Mouse (Mus musculus) B cell, adult 2 months (primary cell): ENCODE measurements at regions not wholly inside any gene's neighbourhood (a gene's known extent, or its start where the extent isn't known, plus 50 kb on each side); places are given as distances from the start of the nearest gene placed in this dataset.

Source experiments
- DNase-seq, 2 experiments: peaks; one replicate each; pipeline ENCODE4 v3.0.0; 2022

DNA sequence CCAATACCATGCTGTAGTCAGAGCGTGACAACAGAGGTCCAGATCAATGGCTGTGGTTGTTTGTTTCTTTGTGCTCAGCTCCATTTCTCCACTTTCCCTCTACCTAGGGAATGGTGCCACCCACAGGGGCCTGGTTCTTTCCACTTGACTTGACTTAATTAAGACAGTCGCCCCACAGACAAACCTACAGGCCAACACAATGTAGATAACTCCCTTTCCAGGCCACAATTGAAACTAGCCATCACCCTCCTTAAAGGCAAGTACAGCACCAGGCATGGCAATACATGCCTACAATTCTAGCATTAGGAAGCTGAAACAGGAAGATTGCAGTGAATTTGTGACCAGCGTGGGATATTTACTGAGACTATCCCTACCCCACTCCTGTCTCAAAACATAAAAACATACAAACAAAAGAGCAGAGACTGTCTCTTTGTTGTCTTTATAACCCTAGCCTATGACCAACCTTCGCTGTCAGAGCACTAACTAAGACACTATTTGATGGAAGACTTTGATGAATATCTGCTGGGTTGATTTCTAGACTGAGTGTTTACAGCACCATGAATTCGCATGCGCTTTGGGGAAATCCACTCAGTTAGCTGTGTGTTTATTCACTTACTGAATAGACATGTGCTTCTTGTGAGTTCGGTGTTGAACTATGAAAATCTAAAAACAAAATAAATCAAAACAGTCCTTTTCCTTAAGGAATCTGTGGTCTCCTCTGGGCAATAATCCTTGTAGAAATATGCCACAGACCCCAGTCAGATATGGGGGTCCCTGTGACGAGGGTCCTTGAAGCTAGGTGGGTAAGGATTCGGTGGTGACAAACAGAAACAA, 116.7 kb upstream of the Cpm start:
- DNase-seq: no peak

DNA sequence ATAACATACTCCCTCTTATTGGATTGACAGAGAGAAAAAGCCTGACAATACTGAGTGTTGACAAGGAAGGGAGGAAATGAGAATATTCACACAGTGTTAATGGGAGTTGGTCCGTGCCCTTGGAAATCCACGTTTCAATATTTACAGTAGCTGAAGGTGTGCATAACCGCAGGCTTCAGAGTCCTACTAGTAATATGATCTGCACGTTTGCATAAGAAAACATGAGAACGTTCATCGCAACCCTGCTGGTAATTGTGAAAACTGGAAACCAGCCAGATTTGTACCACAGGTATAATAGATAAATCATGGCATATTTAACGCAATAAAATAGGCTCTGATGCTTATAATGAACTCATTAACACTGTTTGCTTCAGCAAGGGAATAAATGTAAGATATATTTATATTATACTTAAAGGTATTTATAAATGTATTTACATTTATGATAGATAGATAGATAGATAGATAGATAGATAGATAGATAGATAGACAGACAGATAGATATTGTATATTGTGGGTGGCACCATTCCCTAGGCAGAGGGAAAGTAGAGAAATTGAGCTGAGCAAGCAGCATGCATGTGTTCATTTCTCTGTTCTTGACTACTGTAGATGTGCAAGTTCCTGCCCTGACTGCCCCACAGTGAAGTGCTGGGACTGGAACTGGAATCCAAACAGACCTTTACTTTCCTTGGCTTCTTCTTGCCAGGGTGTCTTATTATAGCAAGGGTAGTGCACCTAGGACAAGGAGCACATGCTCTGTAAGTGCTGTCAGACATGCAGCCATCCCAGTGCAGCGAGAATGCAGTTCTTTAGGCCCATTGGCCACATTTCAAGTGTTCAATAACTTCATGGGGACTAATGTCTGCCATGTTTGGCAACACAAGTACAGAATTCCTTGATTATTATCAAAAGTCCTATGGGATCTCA, 117.6 kb upstream of the Cpm start:
- no peak for DNase-seq

DNA sequence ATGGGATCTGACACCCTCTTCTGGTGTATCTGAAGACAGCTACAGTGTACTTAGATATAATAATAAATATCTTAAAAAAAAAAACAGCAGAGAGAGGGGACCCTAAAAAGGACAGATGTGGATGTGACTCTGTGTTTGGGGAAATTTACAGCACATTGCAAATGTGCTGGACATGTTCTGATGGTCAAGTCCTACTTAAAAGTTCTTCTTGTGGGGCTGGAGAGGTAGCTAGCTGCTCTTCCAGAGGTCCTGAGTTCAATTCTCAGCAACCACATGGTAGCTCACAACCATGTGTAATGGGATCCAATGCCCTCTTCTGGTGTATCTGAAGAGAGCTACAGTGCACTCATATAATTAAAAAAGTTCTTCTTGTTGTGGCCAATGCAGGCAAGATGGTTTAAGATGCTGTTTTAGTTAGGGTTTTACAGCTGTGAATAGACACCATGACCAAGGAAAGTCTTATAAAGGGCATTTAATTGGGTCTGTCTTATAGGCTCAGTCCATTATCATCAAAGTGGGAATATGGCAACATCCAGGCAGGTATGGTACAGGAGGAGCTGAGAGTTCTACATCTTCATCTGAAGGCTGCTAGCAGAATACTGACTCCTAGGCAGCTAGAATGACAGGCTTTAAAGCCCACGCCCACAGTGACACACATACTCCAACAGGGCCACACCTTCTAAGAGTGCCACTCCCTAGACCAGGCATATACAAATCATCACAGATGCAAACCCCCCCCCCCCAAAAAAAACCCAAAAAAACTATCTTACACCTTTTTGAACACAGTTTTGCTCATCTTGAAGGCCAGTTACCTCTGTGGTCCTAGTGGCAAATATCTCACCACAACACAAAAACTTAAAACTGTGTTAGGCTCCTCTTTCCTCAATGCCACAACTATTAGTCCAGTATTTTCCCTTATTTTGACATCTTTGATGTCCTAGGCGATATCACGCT, 118.5 kb upstream of the Cpm start:
- DNase-seq: no peak

DNA sequence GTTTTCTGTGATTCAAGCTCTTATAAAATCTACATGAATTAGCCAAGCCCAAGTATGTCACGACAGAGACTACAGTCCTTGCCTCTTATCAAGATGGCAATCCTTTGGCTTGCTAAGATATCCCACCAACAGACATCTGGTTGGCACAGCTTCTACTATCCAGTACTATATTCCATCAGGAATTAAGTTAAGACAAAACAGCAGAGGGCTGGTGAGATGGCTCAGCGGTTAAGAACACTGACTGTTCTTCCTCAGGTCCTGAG, 119.1 kb upstream of the Cpm start:
- no peak for DNase-seq

DNA sequence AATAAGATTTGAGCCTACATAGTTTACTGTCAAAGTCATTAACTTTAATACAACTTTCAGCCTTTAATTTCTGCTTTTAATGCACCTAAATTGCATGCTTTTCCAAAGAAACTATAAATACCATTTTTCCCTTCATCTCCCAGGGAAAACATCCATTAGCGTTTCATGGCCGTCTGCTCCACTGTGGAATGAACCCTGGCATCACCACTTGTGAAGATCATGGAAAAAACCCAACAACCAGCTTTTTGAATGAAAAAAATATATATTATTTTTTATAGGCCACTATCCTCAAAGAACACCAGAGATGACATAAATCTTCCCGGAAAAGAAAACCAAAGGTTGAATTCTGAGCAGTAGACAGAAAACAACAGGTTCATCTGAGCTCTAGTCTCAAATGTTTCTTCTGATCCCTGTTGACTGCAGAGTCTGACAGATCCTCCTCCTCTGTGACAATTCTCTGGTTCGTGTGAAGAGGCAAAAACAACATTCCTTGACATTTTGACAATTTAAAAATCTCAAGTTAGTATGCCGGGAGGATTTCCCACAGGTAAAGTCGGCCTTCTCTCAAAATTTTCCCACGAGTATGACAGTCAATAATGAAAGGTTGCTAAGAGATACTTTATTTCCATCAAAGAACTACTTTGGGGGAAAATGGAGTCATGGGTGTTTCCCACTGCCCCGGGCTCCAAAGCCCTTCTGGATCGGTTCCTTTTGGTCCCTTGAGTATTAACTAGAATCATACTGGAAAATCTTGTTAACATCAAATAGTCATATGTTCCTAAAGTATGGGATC, 119.7 kb upstream of the Cpm start:
- DNase-seq: no peak

DNA sequence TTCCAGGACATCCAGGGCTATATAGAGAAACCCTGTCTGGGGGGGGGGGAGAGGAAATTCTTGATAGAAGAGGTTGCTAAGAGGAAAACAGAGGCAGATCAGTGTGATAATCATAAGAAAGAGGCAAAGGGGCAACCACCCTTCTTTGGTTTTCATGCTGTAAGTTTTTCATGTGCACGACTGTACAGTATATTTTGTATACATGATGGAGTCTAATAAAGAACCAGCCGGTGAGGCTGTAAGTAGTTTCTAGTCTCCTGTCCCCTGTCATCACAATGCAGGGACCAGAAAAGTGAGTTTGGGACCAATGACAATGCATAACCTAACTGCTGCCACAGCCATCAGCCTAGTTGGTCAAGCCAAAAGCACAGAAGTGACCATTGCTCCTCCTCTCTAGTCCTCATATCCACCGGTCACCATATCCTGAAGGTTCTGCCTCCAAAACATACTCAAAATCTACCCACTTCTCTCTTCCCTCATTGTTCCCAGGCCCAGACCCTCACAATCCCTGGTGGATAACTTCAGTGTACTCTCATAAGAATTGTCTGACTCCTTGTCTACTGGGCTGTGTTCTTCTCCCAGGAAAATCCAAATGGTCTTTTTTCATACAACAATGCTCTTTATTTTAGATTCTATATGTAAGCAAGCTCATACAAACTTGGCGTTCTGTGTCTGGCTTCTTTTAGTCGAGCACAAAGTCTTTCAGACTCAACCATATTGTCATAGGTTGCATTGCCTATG, 122.9 kb upstream of the Cpm start:
- no peak for DNase-seq

DNA sequence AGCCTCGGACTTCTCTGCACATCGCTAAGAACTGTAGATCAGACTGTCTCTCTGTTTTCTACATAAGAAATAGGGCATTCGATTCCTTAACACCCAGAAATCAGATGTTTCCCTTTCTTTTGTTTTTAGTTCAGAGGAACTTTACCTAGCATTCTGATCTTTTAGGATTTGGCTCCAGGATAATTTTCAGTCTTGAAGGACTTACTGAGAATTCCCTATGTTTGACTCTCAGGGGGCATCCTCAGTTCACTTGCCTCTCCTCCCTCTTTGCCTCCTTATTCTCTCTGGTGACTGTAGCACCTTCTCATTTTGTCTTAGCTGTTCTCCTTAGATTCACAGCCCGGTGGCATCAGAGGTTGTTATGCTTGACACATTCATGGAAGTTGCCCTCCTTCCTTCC, 123.8 kb upstream of the Cpm start:
- DNase-seq: no peak

DNA sequence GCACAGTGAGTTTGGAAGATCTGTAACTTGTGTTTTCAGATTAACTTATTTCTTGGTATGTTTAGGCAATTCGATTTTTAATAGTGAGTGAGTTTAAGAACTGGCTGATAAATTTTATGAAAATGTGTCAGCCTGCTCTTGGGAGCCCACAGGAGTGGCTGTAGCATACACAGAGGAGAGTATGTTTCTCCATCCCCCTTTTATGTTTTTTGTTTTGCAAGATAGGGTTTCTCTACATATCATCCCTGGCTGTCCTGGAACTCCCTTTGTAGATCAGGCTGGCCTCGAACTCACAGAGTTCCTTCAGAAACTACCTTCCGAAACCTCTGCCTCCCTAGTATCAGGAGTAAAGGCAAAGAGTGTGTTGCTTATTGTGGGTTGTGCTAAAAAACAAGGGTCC, 124.2 kb upstream of the Cpm start:
- no peak for DNase-seq

DNA sequence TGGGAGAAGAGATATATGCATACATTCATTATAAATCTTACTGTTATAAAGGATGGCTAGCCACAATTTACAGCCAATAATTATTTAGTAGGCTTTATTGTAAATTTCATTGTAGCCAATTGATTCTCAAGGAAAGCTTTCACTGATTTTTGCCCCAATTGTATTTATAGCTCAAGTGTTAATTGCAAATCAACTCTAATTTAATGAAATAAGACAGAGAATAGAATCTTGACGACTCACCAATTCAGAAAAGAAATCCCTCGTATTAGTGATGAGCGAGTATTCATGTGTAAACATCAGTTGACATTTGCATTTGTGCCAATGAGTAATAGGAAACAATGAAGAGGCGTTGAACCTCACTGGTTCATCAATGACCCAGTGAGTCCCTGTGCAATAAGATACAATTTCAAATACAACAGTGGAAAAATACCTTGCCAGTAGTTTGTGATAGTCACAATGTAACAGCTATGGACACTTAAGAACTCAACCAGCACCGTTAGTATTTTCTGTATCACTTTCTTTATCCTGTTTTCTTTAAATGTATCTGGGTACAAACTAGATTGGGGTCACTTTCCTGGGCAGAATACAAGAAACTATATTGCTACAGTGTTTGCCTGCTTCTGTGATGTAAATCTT, 124.6 kb upstream of the Cpsf6 start:
- no peak for DNase-seq

DNA sequence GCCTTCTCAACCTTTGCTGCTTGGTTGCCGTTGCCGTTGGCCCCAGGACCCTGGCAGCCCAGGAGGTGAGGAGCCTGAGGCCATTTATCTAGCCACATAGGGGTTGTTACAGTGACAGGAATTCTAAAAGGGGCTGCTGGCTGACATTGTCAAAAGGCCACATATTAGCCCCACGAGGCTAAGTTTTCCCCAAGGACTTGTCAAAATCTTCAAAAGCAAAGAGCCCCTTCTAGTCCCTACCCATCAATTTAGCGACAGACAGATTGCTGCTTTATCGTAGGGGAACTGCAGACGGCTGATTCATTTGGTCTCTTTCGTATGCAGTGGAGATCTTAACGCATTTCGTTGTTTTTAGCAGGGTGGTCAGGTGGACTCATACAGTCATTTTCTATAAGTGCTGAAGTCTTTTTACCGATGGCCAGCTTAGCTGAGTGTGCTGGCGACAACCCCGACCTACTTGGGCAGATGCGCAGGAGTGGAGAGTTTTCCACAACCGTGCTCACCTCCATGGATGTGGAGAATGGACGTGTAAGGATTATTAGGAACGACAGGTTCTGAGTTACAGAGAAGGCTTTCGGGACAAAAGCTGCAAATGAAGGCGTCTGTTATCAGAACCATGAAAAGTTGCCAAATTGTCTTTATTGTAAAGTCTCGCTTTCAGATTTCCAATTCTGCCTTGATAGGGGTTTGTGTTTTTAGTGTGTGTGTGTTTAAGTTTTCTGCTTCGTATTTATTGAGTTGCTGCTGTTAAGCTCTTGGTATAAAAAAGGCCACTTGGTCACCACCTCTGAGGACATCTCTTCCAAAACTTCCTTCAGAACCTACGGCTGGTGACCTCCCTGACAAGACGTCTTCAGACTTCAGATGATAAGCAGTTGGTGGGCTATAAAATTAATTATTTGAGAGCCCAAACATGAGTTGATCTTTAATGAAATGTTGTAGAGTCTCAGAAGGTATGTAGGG, 123.7 kb upstream of the Cpsf6 start:
- no peak for DNase-seq

DNA sequence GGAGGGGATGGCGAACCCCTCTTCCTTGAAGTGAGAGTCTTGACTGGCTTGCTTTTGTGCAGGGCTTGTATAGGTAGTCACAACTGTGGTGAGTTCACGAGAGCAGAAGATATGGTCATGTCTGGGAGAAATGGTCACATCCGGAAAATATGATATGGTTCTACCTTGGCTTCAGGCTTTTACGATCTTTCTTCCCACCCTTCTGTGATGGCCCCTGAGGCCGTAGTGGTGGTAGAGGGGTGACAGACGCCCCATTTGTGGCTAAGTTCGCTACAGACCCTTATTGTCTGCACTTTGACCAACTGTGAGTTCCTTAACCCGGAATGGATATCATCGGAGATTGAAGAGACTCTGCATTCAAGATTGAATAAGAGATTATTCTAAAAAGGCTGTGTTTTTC, 122.9 kb upstream of the Cpsf6 start:
- DNase-seq: no peak

DNA sequence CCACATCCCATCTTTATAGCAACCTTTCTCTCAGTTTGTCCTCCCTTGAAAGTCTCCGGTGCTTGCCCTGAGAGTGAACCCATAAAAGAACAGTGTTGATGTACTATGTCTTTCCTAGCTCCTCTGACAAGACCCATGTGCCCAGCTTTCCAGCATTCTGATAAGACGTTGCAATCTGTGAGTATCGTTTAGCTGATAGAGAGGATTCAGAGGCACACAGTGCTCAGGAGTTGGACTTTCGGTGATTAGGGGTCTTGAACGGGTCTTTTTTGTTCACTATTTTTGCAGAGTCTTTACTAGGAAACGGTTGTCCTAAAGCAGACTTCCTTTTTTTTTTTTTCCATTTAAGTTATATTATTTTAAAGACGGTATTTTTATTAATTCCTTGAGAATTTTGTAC, 122.3 kb upstream of the Cpsf6 start:
- DNase-seq: no peak

DNA sequence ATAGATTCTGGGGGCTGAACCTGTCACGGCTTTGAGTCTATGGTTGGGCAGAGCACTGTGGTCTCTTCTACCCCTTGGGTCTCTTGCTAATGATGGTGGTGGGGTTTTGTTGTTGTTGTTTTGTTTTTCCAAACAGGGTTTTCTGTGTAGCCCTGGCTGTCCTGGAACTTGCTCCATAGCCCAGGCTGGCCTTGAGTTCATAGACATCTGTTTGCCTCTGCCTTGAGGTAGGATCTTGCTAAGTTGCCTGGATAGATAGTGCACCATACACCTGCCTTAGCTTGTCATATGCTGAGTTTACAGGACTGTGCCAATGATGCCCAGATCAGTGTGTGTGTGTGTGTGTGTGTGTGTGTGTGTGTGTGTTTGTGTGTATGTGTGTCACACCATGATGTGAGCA, 121.6 kb upstream of the Cpsf6 start:
- no peak for DNase-seq

DNA sequence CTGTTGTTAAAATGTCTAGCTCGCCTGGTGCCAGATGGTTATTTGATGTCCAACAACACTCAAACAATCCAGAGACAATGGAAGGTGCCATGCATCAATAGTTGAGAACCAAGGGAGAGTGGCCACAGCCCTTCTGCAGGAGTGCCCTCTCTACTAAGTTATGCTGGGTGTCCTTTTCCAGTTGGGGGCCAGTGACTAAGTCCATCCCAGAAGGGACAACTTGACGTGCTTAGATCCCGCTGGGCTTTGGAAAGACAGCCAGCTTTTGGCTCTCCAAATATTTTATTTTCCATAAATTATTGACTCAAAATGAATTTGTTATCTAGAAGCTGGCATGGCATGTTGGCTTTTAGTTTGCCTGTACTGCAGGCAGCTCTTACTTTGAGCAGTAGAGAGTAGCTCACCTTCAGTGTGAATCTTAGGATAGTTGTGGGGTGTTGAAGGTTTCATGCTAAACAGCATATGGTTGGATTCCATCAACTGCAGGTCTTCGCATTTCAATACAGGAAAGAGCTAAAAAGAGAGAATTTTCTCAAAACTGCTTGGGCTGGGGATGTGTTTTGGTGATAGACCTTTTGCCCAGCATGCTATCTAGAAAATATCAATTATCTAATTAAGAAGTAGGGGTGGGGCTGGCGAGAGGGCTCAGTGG, 120.8 kb upstream of the Cpsf6 start:
- no peak for DNase-seq

DNA sequence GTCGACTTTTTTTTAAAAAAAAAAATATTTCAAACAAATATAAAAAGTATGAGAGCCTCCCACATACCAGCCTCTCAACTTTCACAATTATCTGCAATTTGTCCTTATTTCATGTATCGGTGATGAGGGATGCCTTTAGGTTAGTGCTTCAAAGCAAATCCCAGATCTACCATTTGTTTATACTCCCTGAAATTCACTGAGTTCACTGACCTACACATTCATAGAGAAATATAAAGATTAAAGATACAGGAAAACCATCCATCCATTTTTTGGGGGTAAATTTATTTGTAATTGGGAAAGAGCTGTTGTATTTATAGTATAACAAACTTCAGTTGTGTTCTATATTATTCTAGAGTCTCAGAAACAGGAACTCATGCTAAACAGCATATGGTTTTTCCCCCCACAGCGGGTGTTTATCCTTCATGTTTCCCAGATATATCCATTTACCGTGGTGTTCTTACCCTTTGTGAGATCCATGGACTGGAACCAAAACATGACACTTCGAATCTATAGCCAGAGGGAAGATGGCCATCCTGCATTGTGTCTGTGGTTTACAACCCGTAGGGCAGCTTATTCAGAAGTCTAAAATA, 120.1 kb upstream of the Cpsf6 start:
- no peak for DNase-seq

DNA sequence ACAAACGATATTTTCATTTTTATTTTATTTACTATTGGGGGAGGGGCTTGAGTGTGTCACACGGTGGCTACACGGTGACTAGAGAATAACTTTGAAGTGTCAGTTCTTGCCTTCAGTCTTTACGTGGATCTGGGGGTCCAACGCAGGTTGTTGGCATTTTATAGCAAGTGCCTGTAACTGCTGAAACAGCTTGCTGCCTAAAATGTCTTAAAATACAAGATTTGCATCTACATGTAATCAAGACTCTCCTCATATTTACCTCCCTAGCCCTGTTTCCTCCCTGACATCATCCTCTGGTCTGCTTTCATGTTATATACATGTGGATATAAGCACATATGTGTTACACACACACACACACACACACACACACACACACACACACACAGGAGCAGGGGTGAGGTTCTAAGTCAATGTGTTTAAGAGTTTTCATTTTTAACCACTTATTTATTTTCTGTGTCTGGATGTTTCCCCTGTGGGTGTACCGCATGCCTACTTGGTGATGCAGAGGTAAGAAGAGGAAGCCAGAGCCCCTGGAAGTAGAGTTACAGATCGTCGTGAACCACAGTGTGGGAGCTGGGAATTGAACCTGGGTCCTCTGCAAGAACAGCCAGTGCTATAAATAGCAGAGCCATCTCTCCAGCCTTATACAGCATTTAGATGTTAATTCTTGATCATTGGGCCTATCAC, 119.5 kb upstream of the Cpsf6 start:
- DNase-seq: no peak

DNA sequence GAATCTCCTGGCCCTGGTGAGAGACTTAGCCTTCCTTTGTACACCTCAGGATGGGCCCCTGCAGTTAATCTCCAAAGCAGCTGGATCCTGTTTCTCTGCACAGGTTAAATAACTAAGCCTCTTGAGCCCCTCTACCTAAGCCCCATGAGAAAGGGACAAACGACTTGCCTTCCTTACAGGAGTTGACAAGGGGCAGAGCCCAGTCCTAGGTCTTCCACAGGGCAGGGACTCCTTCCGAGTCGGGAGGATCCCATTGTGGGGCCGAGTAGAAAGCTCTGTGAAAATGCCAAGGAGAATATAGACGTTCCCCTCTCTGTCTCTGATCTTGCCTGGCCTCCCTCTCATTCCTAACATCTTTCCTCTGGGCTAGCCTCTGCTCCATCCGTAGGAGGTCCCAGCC, 118.7 kb upstream of the Cpsf6 start:
- DNase-seq: no peak

DNA sequence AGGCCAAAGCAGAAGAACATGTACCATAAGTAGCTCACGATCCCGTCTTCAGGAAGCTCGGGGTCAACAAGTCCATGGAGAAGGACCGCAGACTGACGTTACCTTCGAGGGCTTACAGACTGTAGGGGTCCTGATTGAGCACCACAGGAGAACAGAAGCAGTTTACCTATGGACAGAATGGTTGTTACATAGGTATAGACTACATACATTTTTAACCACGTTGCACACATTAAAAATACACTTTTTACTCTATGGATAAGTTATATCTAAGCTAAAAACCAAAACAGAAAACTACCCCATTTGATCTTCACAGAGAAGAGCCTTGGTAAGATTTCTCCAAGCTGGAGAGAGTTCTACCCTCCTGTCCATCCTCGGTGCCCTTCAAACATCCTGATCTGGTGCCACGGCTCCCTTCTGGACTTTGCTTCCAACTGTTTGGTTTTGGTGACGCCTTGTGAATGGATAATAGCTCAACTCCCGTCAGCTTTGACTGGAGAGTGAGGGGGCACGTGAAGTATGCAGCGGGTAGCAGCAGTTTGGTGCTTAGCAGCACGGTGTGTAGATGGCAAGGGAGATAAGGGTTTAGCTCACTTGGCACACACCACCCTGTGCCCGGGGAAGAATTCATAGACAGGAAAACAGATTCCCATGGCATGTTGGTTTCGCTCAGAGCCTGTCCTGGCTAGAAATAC, 117.9 kb upstream of the Cpsf6 start:
- DNase-seq: no peak
